Mouse (Mus musculus) spleen, adult 2 months (tissue): ENCODE results near the gene Gmnn.

Experiments
- CTCF ChIP-seq: fragments of 200-500 bp; IDR thresholded peaks from 2 replicates; pipeline ENCODE4 v1.5.1; 2011; ENCODE audit warnings: mild to moderate bottlenecking, inconsistent platforms; ENCODE audit not compliant: insufficient read depth, insufficient read length, insufficient replicate concordance; ENCODE audit errors: extremely low read depth
- POLR2A ChIP-seq: fragments of 200-500 bp; IDR thresholded peaks from 2 replicates; pipeline ENCODE4 v1.6.1; 2011; ENCODE audit warnings: low read depth, low read length, inconsistent platforms

- TF ChIP-seq POLR2A (no peak), CTCF (no peak)
Observed at GRCm38 (mm10) chr13:24751396-24751795, 10.3 kb downstream of the Gmnn start.
